Mouse (Mus musculus): ENCODE results near the gene Ppp1r13l. TPM values are rescaled to one million over a fixed set of nuclear protein-coding genes. Genes with fewer than 3 reads are reported as not detected.

Gene Ppp1r13l
- polyA plus RNA-seq, 1 experiment from 2014 or later: 13.6 TPM

GRCm38 (mm10) chr7:19319906-19320305 is 39.6 kb upstream of the Ppp1r13l start:
- WGBS: under 1% methylated on average over 41 of the region's 41 CpGs
- ATAC-seq (replicated peaks; ENCODE audit: extremely low read depth, insufficient read depth, low FRiP score): peak; percentile 96
- H3K36me3 ChIP-seq (ENCODE audit: control insufficient read depth, insufficient read depth): no peaks in the 10 kb centered on the region

DNA sequence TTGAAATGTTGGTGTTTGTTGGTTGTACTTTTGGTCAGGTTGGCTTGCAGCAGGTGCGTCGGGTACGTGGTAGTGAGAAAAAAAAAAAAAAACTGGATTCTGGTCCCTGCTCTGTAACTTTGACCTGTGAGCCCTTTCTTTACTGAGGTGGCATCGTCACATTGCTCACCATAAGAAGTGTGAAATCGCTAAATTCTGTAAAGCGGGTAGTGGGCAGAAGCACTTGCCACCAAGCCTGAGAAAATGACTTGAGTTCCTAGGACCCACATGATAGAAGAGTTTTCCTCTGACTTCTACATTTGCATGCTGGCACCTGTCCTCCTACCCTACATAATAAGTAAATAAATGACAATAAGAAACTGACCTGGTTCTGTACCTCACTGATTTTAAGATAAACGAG is 38.9 kb upstream of the Ppp1r13l start:
- Histone ChIP-seq H3K27ac (ENCODE audit: low read length) (no peak overlapping the region), H3K4me2 (ENCODE audit: low read depth, low read length) (peak overlapping the region; percentile 67), H3K9ac (ENCODE audit: low read length) (peak overlapping the region; percentile 66), H3K27me3 (ENCODE audit: control insufficient read depth, insufficient read depth, low read length) (no peaks in the 10 kb centered on the region), H3K9me3 (replicated peaks; ENCODE audit: control insufficient read depth, low read length) (no peaks in the 10 kb centered on the region), H3K36me3 (ENCODE audit: control insufficient read depth, insufficient read depth) (no peaks in the 10 kb centered on the region), H3K4me3 (ENCODE audit: low read length) (peak overlapping the region; percentile 48), H3K4me1 (ENCODE audit: control insufficient read depth, insufficient read depth, low read length) (peaks cover 15% of the 10 kb centered on the region)
- no peak for ATAC-seq (replicated peaks; ENCODE audit: extremely low read depth, insufficient read depth, low FRiP score)
- WGBS: 43% methylated on average over 7 of the region's 7 CpGs

More at GRCm38 (mm10) chr7:19319906-19320305, 39.6 kb upstream of the Ppp1r13l start:
- Histone ChIP-seq H3K9me3 (replicated peaks; ENCODE audit: control insufficient read depth, low read length) (no peaks in the 10 kb centered on the region), H3K9ac (ENCODE audit: low read length) (peak overlapping the region; percentile 66), H3K4me1 (ENCODE audit: control insufficient read depth, insufficient read depth, low read length) (peaks cover 12% of the 10 kb centered on the region), H3K27ac (ENCODE audit: low read length) (peak overlapping the region; percentile 38; the same call in 1 of the 2 replicates), H3K27me3 (ENCODE audit: control insufficient read depth, insufficient read depth, low read length) (no peaks in the 10 kb centered on the region), H3K4me3 (ENCODE audit: low read length) (peak overlapping the region; percentile 48), H3K4me2 (ENCODE audit: low read depth, low read length) (peak overlapping the region; percentile 67)

- Histone ChIP-seq H3K36me3 (ENCODE audit: control insufficient read depth, insufficient read depth) (no peaks in the 10 kb centered on the region), H3K27me3 (ENCODE audit: control insufficient read depth, insufficient read depth, low read length) (no peaks in the 10 kb centered on the region), H3K9ac (ENCODE audit: low read length) (no peak overlapping the region), H3K4me3 (ENCODE audit: low read length) (no peak overlapping the region), H3K27ac (ENCODE audit: low read length) (no peak overlapping the region), H3K9me3 (replicated peaks; ENCODE audit: control insufficient read depth, low read length) (no peaks in the 10 kb centered on the region), H3K4me1 (ENCODE audit: control insufficient read depth, insufficient read depth, low read length) (peaks cover 19% of the 10 kb centered on the region), H3K4me2 (ENCODE audit: low read depth, low read length) (no peak overlapping the region)
- WGBS: 55% methylated on average over 5 of the region's 5 CpGs
- ATAC-seq (replicated peaks; ENCODE audit: extremely low read depth, insufficient read depth, low FRiP score): no peak
Observed at GRCm38 (mm10) chr7:19321464-19321863, 38.1 kb upstream of the Ppp1r13l start.

- Histone ChIP-seq H3K4me3 (ENCODE audit: low read length) (no peak overlapping the region), H3K4me1 (ENCODE audit: control insufficient read depth, insufficient read depth, low read length) (peaks cover 22% of the 10 kb centered on the region), H3K4me2 (ENCODE audit: low read depth, low read length) (no peak overlapping the region), H3K27me3 (ENCODE audit: control insufficient read depth, insufficient read depth, low read length) (no peaks in the 10 kb centered on the region), H3K27ac (ENCODE audit: low read length) (no peak overlapping the region), H3K36me3 (ENCODE audit: control insufficient read depth, insufficient read depth) (no peaks in the 10 kb centered on the region), H3K9me3 (replicated peaks; ENCODE audit: control insufficient read depth, low read length) (no peaks in the 10 kb centered on the region), H3K9ac (ENCODE audit: low read length) (no peak overlapping the region)
- ATAC-seq (replicated peaks; ENCODE audit: extremely low read depth, insufficient read depth, low FRiP score): no peak
- 37% methylated on average over 9 of the region's 9 CpGs for WGBS
Observed at GRCm38 (mm10) chr7:19322489-19322888, 37.1 kb upstream of the Ppp1r13l start.

- no peaks in the 10 kb centered on the region for H3K27me3 ChIP-seq (ENCODE audit: control insufficient read depth, insufficient read depth, low read length)
- H3K4me1 ChIP-seq (ENCODE audit: control insufficient read depth, insufficient read depth, low read length): peaks cover 27% of the 10 kb centered on the region
- no peak overlapping the region for H3K4me2 ChIP-seq (ENCODE audit: low read depth, low read length)
- H3K9me3 ChIP-seq (replicated peaks; ENCODE audit: control insufficient read depth, low read length): no peaks in the 10 kb centered on the region
- no peak overlapping the region for H3K27ac ChIP-seq (ENCODE audit: low read length)
- no peak overlapping the region for H3K9ac ChIP-seq (ENCODE audit: low read length)
- H3K36me3 ChIP-seq (ENCODE audit: control insufficient read depth, insufficient read depth): no peaks in the 10 kb centered on the region
- H3K4me3 ChIP-seq (ENCODE audit: low read length): no peak overlapping the region
- 86% methylated on average over 11 of the region's 11 CpGs for WGBS
- ATAC-seq (replicated peaks; ENCODE audit: extremely low read depth, insufficient read depth, low FRiP score): no peak
Observed at GRCm38 (mm10) chr7:19324221-19324620, 35.3 kb upstream of the Ppp1r13l start.

DNA sequence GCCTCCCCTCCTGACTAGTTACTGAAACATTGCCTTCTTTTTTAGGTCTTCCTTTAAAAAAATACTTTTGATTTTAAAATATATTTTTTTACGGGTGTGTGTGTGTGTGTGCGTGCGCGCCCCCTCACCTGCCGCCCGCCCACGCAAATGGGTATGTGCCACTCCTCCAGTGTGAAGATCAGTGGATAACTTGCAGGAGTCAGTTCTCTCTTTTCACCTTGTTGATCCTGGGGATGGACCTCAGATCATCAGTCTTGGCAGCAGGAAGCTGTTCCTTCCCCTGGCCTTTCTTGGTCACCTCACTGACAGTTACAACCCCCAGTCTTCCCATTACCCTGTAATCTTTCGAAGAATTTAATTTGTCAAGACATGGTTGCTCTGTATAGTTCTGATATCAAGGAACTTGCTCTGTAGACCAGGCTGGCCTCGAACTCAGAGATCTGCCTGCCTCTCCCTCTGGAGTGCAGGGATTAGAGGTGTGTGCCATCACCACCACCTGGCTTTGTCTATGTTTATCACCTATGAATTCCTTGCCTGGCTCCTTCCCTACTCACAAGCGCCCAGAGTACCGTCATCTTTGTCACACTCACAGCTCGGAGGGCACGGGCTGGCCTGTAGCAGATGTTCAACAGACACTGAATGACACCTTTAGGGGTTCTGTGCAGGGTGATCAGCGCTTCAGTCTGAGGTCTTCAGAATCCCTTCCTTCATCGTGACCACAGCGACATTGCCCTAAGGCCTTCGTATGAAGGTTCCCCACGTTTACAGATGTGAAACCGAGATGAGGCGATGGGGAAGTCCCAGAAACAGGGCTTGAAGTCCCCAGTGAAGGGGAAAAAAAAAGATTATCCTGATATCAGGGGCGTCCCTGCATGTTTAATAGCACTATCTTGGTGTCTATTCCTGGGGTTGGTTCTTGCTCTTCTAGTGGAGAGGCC is 34.0 kb upstream of the Ppp1r13l start:
- Histone ChIP-seq H3K9ac (ENCODE audit: low read length) (peak overlapping the region; percentile 37; the same call in 1 of the 2 replicates), H3K36me3 (ENCODE audit: control insufficient read depth, insufficient read depth) (no peaks in the 10 kb centered on the region), H3K4me2 (ENCODE audit: low read depth, low read length) (peak overlapping the region; percentile 65; the same call in 1 of the 2 replicates), H3K27ac (ENCODE audit: low read length) (peak overlapping the region; percentile 95), H3K4me3 (ENCODE audit: low read length) (no peak overlapping the region), H3K9me3 (replicated peaks; ENCODE audit: control insufficient read depth, low read length) (no peaks in the 10 kb centered on the region), H3K4me1 (ENCODE audit: control insufficient read depth, insufficient read depth, low read length) (peaks cover 20% of the 10 kb centered on the region), H3K27me3 (ENCODE audit: control insufficient read depth, insufficient read depth, low read length) (no peaks in the 10 kb centered on the region)
- 65% methylated on average over 21 of the region's 21 CpGs for WGBS
- ATAC-seq (replicated peaks; ENCODE audit: extremely low read depth, insufficient read depth, low FRiP score): no peak

DNA sequence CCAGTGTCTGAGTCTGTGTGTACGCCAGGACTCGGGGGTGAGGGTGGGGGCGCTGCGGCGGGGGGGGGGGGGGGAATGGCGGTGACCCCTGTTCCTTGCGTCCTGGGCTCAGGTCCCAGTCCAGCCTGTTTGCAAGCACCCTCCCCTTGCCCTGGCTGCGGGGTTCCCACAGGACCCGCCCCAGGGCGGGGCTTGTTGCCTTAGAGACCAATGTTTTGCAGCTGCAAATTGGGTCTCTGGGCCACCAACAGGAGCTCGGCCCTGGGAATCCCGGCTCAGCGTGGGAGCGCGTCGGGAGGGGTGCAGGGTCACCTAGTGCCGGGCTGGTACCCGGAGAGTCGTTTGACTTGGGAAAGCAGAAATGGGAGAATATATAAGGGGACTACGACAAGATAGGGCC is 33.2 kb upstream of the Ppp1r13l start:
- Histone ChIP-seq H3K27ac (ENCODE audit: low read length) (peak overlapping the region; percentile 95), H3K4me1 (ENCODE audit: control insufficient read depth, insufficient read depth, low read length) (peaks cover 20% of the 10 kb centered on the region), H3K9me3 (replicated peaks; ENCODE audit: control insufficient read depth, low read length) (no peaks in the 10 kb centered on the region), H3K4me2 (ENCODE audit: low read depth, low read length) (peak overlapping the region; percentile 65), H3K27me3 (ENCODE audit: control insufficient read depth, insufficient read depth, low read length) (no peaks in the 10 kb centered on the region), H3K4me3 (ENCODE audit: low read length) (peak overlapping the region; percentile 45), H3K9ac (ENCODE audit: low read length) (peak overlapping the region; percentile 63), H3K36me3 (ENCODE audit: control insufficient read depth, insufficient read depth) (no peaks in the 10 kb centered on the region)
- WGBS: under 1% methylated on average over 19 of the region's 20 CpGs
- ATAC-seq (replicated peaks; ENCODE audit: extremely low read depth, insufficient read depth, low FRiP score): peak; percentile 78

- Histone ChIP-seq H3K27me3 (ENCODE audit: control insufficient read depth, insufficient read depth, low read length) (no peaks in the 10 kb centered on the region), H3K9ac (ENCODE audit: low read length) (peak overlapping the region; percentile 63), H3K4me2 (ENCODE audit: low read depth, low read length) (peak overlapping the region; percentile 65), H3K9me3 (replicated peaks; ENCODE audit: control insufficient read depth, low read length) (no peaks in the 10 kb centered on the region), H3K4me1 (ENCODE audit: control insufficient read depth, insufficient read depth, low read length) (peaks cover 20% of the 10 kb centered on the region), H3K4me3 (ENCODE audit: low read length) (peak overlapping the region; percentile 45), H3K36me3 (ENCODE audit: control insufficient read depth, insufficient read depth) (no peaks in the 10 kb centered on the region), H3K27ac (ENCODE audit: low read length) (peak overlapping the region; percentile 95)
- ATAC-seq (replicated peaks; ENCODE audit: extremely low read depth, insufficient read depth, low FRiP score): peak; percentile 86
- WGBS: 1% methylated on average over 22 of the region's 22 CpGs
Observed at GRCm38 (mm10) chr7:19327128-19327527, 32.4 kb upstream of the Ppp1r13l start.

- 72% methylated on average over 5 of the region's 5 CpGs for WGBS
- Histone ChIP-seq H3K4me2 (ENCODE audit: low read depth, low read length) (peak overlapping the region; percentile 65), H3K4me1 (ENCODE audit: control insufficient read depth, insufficient read depth, low read length) (peaks cover 20% of the 10 kb centered on the region), H3K27me3 (ENCODE audit: control insufficient read depth, insufficient read depth, low read length) (no peaks in the 10 kb centered on the region), H3K9ac (ENCODE audit: low read length) (peak overlapping the region; percentile 63), H3K36me3 (ENCODE audit: control insufficient read depth, insufficient read depth) (no peaks in the 10 kb centered on the region), H3K9me3 (replicated peaks; ENCODE audit: control insufficient read depth, low read length) (no peaks in the 10 kb centered on the region), H3K4me3 (ENCODE audit: low read length) (no peak overlapping the region), H3K27ac (ENCODE audit: low read length) (peak overlapping the region; percentile 95)
- no peak for ATAC-seq (replicated peaks; ENCODE audit: extremely low read depth, insufficient read depth, low FRiP score)
Observed at GRCm38 (mm10) chr7:19327782-19328181, 31.8 kb upstream of the Ppp1r13l start.
